Mouse (Mus musculus) liver, embryonic 14.5 days (tissue): ENCODE measurements at regions not wholly inside any gene's neighbourhood (a gene's known extent, or its start where the extent isn't known, plus 50 kb on each side); places are given as distances from the start of the nearest gene placed in this dataset.

Experiments used
- CTCF ChIP-seq: IDR thresholded peaks from 2 replicates; pipeline ENCODE4 v1.5.1; 2016; ENCODE audit warnings: antibody characterized with exemption, low read depth, control low read depth
- EP300 ChIP-seq: IDR thresholded peaks from 2 replicates; pipeline ENCODE4 v1.6.1; 2016; ENCODE audit warnings: antibody characterized with exemption, low read depth

GRCm38 (mm10) chr6:11727370-11727769, 179.9 kb downstream of the Ndufa4 start:
- no peak for TF ChIP-seq CTCF
- peak; percentile 92 for TF ChIP-seq EP300
